Mouse (Mus musculus) thymus, adult 2 months (tissue): ENCODE data around the gene Lin54.

Experiments
- CTCF ChIP-seq: fragments of 200-500 bp; IDR thresholded peaks from 2 replicates; pipeline ENCODE4 v1.5.1; 2012; ENCODE audit warnings: mild to moderate bottlenecking, control low read depth, low read length, moderate library complexity, borderline replicate concordance; ENCODE audit not compliant: control insufficient read depth, poor library complexity, insufficient read depth; ENCODE audit errors: extremely low read depth
- POLR2A ChIP-seq: fragments of 200-500 bp; IDR thresholded peaks from 2 replicates; pipeline ENCODE4 v1.6.1; 2012; ENCODE audit warnings: mild to moderate bottlenecking, low read length, control low read depth, moderate library complexity; ENCODE audit not compliant: control insufficient read depth, poor library complexity, insufficient read depth; ENCODE audit errors: extremely low read depth

DNA sequence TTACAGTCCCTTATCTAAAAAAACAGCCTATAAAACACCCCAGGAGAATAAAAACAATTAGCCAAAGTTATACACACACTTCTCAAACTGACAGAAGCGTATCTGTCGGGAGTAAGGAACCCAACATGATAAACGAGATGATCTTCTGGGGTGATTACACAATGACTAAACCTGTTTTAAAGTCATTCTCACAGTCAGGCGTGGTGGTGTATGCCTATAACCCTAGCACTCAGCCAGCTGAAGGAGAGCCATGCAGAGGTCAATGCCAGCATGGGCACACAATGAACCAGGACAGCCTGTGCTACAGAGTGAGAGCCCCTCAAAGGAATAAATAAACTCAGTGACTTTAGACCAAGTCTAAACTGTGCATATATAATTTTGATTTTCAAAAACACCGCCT lies 92.0 kb downstream of the Lin54 start:
- TF ChIP-seq POLR2A (no peak), CTCF (no peak)
